Mouse (Mus musculus) liver, embryonic 15.5 days (tissue): ENCODE data around the gene Akip1. TPM values are rescaled to one million over a fixed set of nuclear protein-coding genes. Genes with fewer than 3 reads are reported as not detected.
A peak's percentile ranks its signal among the peaks of the same experiment; 100 is the strongest.

Experiments
- ATAC-seq: fragments of 200-750 bp; cut with Nextera tagmentation; 2 replicates; pipeline ENCODE4 v1.8.0; 2017; ENCODE audit warnings: moderate number of reproducible peaks, mild to moderate bottlenecking, moderate library complexity; ENCODE audit not compliant: insufficient read depth
- H3K27ac ChIP-seq: fragments of 300-500 bp; sonication (generic); replicated peaks from 2 replicates; pipeline ENCODE4 v1.5.1; 2015; ENCODE audit warnings: mild to moderate bottlenecking, inconsistent platforms
- H3K27me3 ChIP-seq: fragments of 300-500 bp; sonication (generic); 2 replicates; pipeline ENCODE4 v1.6.1; 2015; ENCODE audit warnings: mild to moderate bottlenecking, inconsistent platforms
- H3K36me3 ChIP-seq: fragments of 300-500 bp; sonication (generic); replicated peaks from 2 replicates; pipeline ENCODE4 v1.6.1; 2015; ENCODE audit warnings: moderate library complexity, mild to moderate bottlenecking, inconsistent platforms
- H3K4me1 ChIP-seq: fragments of 300-500 bp; sonication (generic); replicated peaks from 2 replicates; pipeline ENCODE4 v1.6.1; 2015; ENCODE audit warnings: inconsistent platforms
- H3K4me2 ChIP-seq: fragments of 300-500 bp; sonication (generic); 2 replicates; pipeline ENCODE4 v1.6.1; 2015; ENCODE audit warnings: moderate library complexity, mild to moderate bottlenecking, inconsistent platforms
- H3K4me3 ChIP-seq: fragments of 300-500 bp; sonication (generic); replicated peaks from 2 replicates; pipeline ENCODE4 v1.5.1; 2015; ENCODE audit warnings: mild to moderate bottlenecking, inconsistent platforms
- H3K9ac ChIP-seq: fragments of 300-500 bp; sonication (generic); 2 replicates; pipeline ENCODE4 v1.6.1; 2015; ENCODE audit warnings: moderate library complexity, mild to moderate bottlenecking, inconsistent platforms
- H3K9me3 ChIP-seq: fragments of 300-500 bp; sonication (generic); replicated peaks from 2 replicates; pipeline ENCODE4 v1.6.1; 2016; ENCODE audit warnings: inconsistent platforms
- WGBS: fragments of 180-500 bp; shearing (Covaris S2); methylation state at CpG from one replicate; pipeline ENCODE4 v1.1.7; 2015; ENCODE audit warnings: mixed read lengths; ENCODE audit not compliant: insufficient replicate concordance; 5-methylcytosine and 5-hydroxymethylcytosine counted together
- polyA plus RNA-seq: library from polyadenylated mRNA; unstranded; fragments of >200 nt; fragmentation: Nextera tagmentation; extraction: Ambion mirVana; gene quantifications from 2 replicates; pipeline ENCODE4 v1.2.1, GENCODE M21; 2015

Akip1 gene
- polyA plus RNA-seq, 1 experiment from 2014 or later = 36.1 TPM

- H3K9me3 ChIP-seq = no peaks in the 10 kb centered on the region
- no peak overlapping the region for H3K4me3 ChIP-seq
- 71% methylated on average over 1 of the region's 1 CpGs for WGBS
- ATAC-seq = no peak
- H3K27me3 ChIP-seq = no peaks in the 10 kb centered on the region
- H3K9ac ChIP-seq = no peak overlapping the region
- no peak overlapping the region for H3K27ac ChIP-seq
- no peaks in the 10 kb centered on the region for H3K36me3 ChIP-seq
- H3K4me1 ChIP-seq = no peaks in the 10 kb centered on the region
- H3K4me2 ChIP-seq = no peak overlapping the region
These were observed 22.6 kb upstream of the Akip1 start for GRCm38 (mm10) chr7:109680879-109681278.

DNA sequence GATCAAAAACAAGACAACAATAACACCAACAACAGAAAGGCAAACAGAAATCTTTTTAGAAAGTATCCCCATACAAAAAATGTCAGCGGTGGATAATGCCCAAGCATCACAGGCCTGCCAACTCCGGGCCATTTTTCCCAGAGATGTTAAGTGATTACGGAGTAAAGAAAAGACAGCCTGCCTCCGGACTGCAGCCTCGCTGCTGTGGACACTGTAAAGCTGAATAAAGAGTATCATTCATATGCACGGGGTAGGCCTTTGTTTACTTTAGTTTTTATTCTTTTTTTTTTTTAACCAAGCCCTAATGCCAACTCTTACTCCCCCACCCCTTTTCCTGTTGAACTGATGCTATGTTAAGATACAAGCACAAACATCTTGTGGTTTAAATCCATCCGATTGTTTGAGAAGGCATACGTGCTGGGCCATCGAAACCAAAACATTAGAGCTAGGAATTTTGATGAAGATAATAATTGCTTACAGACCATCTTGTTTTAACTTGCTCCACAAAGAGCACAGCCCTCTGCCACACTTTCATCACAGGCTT, 16.8 kb upstream of the Akip1 start:
- no peaks in the 10 kb centered on the region for H3K27me3 ChIP-seq
- H3K27ac ChIP-seq = no peak overlapping the region
- H3K9me3 ChIP-seq = no peaks in the 10 kb centered on the region
- no peaks in the 10 kb centered on the region for H3K4me1 ChIP-seq
- ATAC-seq = no peak
- H3K4me2 ChIP-seq = no peak overlapping the region
- no peaks in the 10 kb centered on the region for H3K36me3 ChIP-seq
- 45% methylated on average over 9 of the region's 9 CpGs for WGBS
- no peak overlapping the region for H3K4me3 ChIP-seq
- H3K9ac ChIP-seq = no peak overlapping the region

DNA sequence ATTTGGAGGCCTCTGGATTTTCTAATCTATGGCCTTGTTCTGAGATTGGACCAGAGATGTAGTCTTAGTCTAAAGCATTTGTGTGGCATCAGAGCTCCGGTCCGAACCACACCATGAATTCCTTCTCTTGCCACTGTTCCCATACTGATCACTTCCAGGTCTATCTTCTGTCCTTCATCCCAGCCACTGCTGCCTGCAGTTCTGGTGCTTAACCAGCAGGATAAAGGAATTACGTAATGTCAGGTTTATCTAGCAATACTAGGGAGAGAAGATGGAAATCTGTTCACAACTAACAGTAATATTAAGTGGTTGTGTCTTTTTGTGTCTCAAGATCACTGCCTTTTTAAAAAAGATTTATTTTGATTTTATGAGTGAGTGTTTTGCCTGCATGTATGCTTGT, 13.4 kb upstream of the Akip1 start:
- 74% methylated on average over 3 of the region's 3 CpGs for WGBS
- no peak for ATAC-seq
- no peak overlapping the region for H3K4me2 ChIP-seq
- H3K9ac ChIP-seq = no peak overlapping the region
- no peaks in the 10 kb centered on the region for H3K9me3 ChIP-seq
- H3K27ac ChIP-seq = no peak overlapping the region
- 0 out of 2 replicates have a peak, but pooled peaks cover 4% of the 10 kb centered on the region for H3K27me3 ChIP-seq
- H3K4me3 ChIP-seq = no peak overlapping the region
- no peaks in the 10 kb centered on the region for H3K4me1 ChIP-seq
- H3K36me3 ChIP-seq = no peaks in the 10 kb centered on the region

- H3K4me2 ChIP-seq = no peak overlapping the region
- no peak for ATAC-seq
- no peak overlapping the region for H3K9ac ChIP-seq
- WGBS = 62% methylated on average over 5 of the region's 5 CpGs
- H3K27ac ChIP-seq = no peak overlapping the region
- H3K9me3 ChIP-seq = no peaks in the 10 kb centered on the region
- H3K27me3 ChIP-seq = 0 out of 2 replicates have a peak, but pooled peaks cover 4% of the 10 kb centered on the region
- no peaks in the 10 kb centered on the region for H3K36me3 ChIP-seq
- no peak overlapping the region for H3K4me3 ChIP-seq
- no peaks in the 10 kb centered on the region; the same call in 1 of the 2 replicates for H3K4me1 ChIP-seq
These were observed 12.5 kb upstream of the Akip1 start for GRCm38 (mm10) chr7:109690961-109691360.

DNA sequence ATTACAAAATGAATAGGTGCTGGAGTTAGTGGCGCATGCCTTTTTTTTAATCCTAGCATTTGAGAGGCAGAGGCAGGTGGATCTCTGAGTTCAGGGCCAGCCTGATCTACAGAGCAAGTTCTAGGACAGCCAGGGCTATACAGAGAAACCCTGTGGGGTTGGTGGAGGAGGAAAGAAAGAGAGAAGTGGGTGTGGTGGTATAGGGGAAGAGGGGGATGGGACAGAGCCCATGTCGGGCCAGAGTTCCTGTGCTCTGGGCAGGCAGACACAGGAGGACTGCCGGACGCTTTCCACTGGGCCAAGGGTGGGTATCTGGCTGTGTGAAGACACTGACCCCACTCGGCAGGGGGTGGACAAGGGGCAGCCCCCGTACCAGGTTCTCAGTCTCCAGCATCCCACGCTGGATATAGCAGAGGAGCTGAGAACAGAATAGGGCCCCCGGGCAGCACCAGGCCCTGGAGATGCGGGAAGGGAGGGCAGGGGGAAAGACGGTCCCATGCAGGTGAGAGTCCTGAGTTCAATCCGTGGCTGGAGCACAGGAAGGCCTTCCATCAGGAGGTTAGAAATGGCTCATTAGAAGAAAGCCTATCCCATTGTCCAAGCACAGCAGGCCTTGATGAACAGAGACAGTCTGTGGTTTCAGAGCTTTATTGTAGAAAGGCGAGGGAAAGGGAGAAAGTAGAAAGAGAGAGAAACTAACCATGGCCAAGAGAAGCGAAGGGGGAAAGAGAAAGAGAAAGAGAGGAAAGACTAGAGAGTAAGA, 8.7 kb upstream of the Akip1 start:
- ATAC-seq = no peak
- Histone ChIP-seq H3K9me3 (no peaks in the 10 kb centered on the region), H3K27ac (no peak overlapping the region), H3K4me1 (no peaks in the 10 kb centered on the region; the same call in 1 of the 2 replicates), H3K27me3 (0 out of 2 replicates have a peak, but pooled peaks cover 4% of the 10 kb centered on the region), H3K4me2 (no peak overlapping the region), H3K4me3 (no peak overlapping the region), H3K36me3 (no peaks in the 10 kb centered on the region), H3K9ac (no peak overlapping the region)
- WGBS = 65% methylated on average over 13 of the region's 13 CpGs

DNA sequence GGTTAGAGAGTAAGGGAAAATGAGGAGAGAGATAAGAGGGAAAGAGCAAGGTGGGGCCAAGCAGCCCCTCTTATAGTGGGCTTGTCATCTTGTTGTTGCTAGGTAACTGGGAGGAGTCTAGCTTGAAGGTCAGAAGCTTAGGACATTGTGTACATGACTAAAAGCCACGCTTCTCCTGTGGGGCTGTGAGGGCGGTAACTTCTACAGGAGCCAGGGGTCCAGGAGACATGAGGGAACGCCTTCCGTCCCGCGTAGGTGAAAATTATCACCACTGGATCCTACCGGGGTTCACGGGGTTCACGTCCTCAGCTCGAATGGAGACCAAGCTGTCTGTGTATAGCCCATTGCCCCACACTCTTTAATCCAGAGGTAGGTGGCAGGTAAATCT, 8.2 kb upstream of the Akip1 start:
- Histone ChIP-seq H3K36me3 (no peaks in the 10 kb centered on the region), H3K4me3 (no peak overlapping the region), H3K9me3 (no peaks in the 10 kb centered on the region), H3K4me2 (no peak overlapping the region), H3K4me1 (no peaks in the 10 kb centered on the region; the same call in 1 of the 2 replicates), H3K27me3 (0 out of 2 replicates have a peak, but pooled peaks cover 4% of the 10 kb centered on the region), H3K9ac (no peak overlapping the region), H3K27ac (no peak overlapping the region)
- WGBS = 88% methylated on average over 10 of the region's 10 CpGs
- no peak for ATAC-seq

- Histone ChIP-seq H3K27me3 (peaks cover 8% of the 10 kb centered on the region), H3K27ac (no peak overlapping the region), H3K36me3 (no peaks in the 10 kb centered on the region), H3K4me3 (no peak overlapping the region), H3K4me2 (no peak overlapping the region), H3K9ac (no peak overlapping the region), H3K9me3 (no peaks in the 10 kb centered on the region), H3K4me1 (peaks cover 24% of the 10 kb centered on the region)
- no peak for ATAC-seq
These were observed 3.3 kb upstream of the Akip1 start for GRCm38 (mm10) chr7:109700213-109700612.

- Histone ChIP-seq H3K9ac (no peak overlapping the region), H3K4me3 (no peak overlapping the region), H3K27me3 (peaks cover 8% of the 10 kb centered on the region), H3K27ac (no peak overlapping the region), H3K36me3 (peaks cover 5% of the 10 kb centered on the region; the same call in 1 of the 2 replicates), H3K9me3 (no peaks in the 10 kb centered on the region), H3K4me2 (peak overlapping the region; percentile 90), H3K4me1 (peaks cover 36% of the 10 kb centered on the region)
- no peak for ATAC-seq
- WGBS = 60% methylated on average over 4 of the region's 4 CpGs
These were observed 769 bp upstream of the Akip1 start for GRCm38 (mm10) chr7:109702721-109703120.

GRCm38 (mm10) chr7:109704016-109704377, 507 bp downstream of the Akip1 start:
- Histone ChIP-seq H3K9ac (peak overlapping the region; percentile 76), H3K4me2 (peak overlapping the region; percentile 90), H3K4me3 (peak overlapping the region; percentile 68), H3K27me3 (peaks cover 8% of the 10 kb centered on the region), H3K36me3 (peaks cover 18% of the 10 kb centered on the region), H3K27ac (peak overlapping the region; percentile 71), H3K9me3 (no peaks in the 10 kb centered on the region), H3K4me1 (peaks cover 38% of the 10 kb centered on the region)
- peak; percentile 55 for ATAC-seq
- 2% methylated on average over 17 of the region's 17 CpGs for WGBS

- peaks cover 22% of the 10 kb centered on the region for H3K36me3 ChIP-seq
- WGBS = 35% methylated on average over 3 of the region's 3 CpGs
- peaks cover 38% of the 10 kb centered on the region for H3K4me1 ChIP-seq
- H3K9ac ChIP-seq = peak overlapping the region; percentile 76
- peaks cover 8% of the 10 kb centered on the region for H3K27me3 ChIP-seq
- H3K4me3 ChIP-seq = peak overlapping the region; percentile 68
- H3K4me2 ChIP-seq = peak overlapping the region; percentile 90
- no peak for ATAC-seq
- H3K9me3 ChIP-seq = no peaks in the 10 kb centered on the region
- no peak overlapping the region for H3K27ac ChIP-seq
These were observed 971 bp downstream of the Akip1 start for GRCm38 (mm10) chr7:109704461-109704860.

GRCm38 (mm10) chr7:109707023-109707785, 3.7 kb downstream of the Akip1 start:
- Histone ChIP-seq H3K27ac (no peak overlapping the region), H3K4me1 (peaks cover 38% of the 10 kb centered on the region), H3K9ac (no peak overlapping the region), H3K9me3 (no peaks in the 10 kb centered on the region), H3K27me3 (peaks cover 8% of the 10 kb centered on the region), H3K4me3 (no peak overlapping the region), H3K36me3 (peaks cover 49% of the 10 kb centered on the region), H3K4me2 (no peak overlapping the region)
- WGBS = 28% methylated on average over 4 of the region's 4 CpGs
- no peak for ATAC-seq
